Mouse (Mus musculus) cerebellum, postnatal 25 days (tissue): ENCODE measurements around the gene Glo1.
A peak's percentile ranks its signal among the peaks of the same experiment; 100 is the strongest.
"Not testable (repeated sequence)": the region's sequence is repeated elsewhere in the genome, so short reads cannot be mapped to it uniquely, and the experiment has no call there.

Experiments
- DNase-seq, 2 experiments: peaks; one replicate each; pipeline ENCODE4 v3.0.0; 2021; ENCODE audit warnings: mixed read lengths in 2 of 2

The Glo1 gene

DNA sequence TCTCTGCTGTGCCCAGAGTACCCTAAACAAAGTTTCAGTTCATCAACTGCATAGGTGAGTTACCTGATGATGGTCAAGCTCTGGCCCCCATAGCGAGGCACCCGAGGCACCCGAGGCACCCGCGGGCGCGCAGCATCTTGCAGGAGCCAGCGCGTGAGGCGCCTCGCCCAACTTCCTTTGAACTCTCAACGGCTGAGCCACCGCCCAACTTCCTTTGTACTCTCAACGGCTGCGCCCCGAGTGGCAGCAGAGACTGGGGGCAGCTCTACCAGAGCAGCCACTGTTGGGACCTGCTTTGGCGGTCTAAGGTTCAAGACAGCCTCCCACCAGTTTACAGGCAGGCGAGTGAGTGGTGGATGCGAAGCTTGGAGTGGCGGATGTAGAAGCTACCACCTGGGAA is at the start of gene Glo1:
Glo1 (minus strand) TSS at position 153 of the 400 bp plus-strand sequence.
- not testable (repeated sequence) for DNase-seq

- no peak for DNase-seq
These were observed 48.5 kb upstream of the Glo1 start for GRCm38 (mm10) chr17:30675021-30675740.

DNA sequence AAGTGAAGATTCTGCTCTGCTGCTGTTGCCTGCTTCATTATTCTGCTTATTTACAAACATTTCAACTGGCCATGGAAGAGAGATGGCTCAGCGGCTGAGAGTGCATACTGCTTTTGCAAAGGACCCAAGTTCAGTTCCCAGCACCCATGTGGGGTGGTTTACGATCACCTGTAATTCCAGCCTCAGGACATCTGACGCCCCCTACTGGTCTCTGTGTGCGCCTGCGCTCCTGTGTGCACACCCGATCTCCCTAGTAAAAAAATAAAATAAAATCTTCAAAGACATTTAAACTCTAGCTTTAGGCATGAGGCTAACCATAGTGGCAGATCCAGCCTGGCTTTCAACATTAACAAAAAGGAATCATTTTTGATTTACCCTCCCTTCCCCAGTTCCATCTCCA is 46.4 kb upstream of the Glo1 start:
- no peak for DNase-seq

DNA sequence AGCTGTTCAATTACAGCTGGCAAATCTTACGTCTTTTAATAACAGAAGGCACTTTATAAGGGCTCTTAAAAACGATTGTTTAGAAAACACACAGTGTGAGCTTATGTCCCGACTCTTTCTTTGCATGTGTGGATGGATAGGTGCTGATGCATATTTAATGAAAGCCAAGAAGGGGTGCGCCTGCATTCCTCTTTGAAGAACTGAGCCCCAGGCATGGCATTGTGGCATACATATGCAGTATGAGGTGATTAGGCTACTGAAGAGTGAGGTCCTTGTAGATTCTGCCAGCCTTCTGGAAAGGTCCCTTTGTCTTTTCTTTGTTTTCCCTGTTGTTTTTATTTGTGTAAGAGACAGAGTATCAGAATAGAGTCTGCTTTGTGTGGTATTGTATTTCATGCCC is 45.9 kb upstream of the Glo1 start:
- no peak for DNase-seq

DNA sequence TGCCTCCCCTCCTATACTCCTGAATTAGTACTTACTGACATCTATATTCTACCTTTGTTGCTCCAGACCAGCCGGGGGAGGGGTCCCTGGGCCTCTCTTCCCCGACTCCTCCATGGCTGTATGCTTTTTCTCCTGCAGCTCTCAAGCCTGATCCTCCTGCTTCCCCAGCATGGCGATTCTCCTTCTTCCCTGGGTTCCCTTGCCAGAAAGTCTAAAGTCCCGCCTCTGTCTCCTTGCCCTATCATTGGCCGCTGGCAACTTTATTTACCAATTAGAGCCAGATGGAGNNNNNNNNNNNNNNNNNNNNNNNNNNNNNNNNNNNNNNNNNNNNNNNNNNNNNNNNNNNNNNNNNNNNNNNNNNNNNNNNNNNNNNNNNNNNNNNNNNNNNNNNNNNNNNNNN is 38.2 kb upstream of the Glo1 start:
- DNase-seq = no peak

DNA sequence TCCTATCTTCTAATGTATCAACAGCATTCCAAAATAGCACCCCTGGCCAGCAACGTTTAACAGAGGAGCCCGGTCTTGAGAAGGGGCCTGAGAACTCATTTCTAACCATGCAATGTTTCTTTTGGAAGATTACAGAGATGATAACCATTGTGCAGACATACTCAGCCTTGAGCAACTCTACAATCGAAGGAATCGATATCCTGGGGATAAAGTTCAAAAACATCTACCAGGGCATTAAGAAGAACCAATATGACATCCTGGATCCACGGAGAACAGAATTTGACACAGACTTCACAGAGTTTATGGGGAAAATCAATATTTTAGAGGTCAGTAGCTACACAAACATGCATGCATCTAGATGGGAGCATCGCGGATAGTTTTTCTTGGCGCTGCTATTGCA is 36.5 kb upstream of the Glo1 start:
- DNase-seq = no peak

DNA sequence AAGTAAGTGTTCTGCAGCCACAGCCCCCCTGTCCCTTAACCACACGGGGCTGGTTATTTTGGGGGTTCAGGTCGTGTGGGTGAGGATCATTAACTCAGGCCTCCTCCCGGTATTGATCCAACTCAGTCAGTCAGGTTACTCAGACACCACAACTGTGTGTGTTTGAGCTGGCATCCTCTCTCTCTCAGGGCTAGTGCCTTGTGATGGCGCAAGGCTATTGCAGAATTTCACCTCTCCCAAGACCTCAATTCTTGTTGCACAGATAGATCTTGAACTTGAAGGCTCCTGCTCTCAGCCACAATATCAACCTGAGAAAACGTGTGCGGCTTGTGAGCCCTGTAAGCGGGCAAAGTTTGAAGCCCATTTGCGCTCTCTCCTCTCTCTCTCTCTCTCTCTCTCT is 35.5 kb upstream of the Glo1 start:
- DNase-seq = no peak

DNA sequence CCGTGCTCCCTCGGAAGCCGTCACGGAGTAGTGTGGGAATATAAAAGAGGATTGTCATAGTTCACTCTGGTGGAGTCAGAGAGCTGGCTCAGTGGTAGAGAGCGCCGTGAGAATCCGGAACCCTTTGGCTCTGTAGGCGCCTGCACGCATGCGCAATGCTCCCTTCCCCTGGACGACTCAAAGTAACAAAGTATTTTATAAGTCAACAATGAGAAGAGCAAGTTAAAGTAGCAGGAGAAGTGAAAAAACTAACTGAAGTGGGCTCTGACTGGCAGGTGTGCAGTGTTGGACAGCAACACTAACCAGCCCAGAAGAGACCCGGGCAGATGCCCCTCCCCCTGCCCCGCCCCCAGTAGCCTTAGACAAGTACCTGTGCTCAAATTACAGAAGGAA is 31.5 kb upstream of the Glo1 start:
- peak; percentile 37 to 64 for DNase-seq

DNA sequence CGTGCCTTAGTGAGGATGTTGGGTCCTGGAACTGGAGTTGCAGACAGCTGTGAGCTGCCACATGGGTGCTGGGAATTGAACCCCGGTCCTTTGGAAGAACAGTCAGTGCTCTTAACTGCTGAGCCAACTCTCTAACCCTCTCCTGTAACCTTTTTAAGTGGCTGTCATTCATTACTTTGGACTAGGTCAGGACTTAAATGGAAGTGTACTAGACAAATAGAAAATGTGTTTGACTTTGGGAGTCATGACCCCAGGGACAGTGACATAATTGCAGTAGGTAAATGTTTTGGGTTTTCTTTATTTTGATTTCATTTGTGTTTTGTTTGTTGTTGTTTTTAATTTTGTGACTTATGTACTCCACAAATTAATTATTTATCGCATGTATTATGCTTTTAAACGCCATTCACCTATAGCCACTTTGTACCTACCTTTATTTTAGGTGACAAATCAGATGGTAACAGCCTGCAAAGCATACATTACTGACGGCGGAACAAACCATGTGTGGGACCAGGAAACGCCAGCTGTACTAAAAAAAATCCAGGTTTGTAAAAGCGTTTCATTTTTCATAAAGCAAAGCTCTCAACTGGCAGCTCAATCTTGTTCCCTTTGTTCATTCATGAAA is 31.0 kb upstream of the Glo1 start:
- no peak for DNase-seq

DNA sequence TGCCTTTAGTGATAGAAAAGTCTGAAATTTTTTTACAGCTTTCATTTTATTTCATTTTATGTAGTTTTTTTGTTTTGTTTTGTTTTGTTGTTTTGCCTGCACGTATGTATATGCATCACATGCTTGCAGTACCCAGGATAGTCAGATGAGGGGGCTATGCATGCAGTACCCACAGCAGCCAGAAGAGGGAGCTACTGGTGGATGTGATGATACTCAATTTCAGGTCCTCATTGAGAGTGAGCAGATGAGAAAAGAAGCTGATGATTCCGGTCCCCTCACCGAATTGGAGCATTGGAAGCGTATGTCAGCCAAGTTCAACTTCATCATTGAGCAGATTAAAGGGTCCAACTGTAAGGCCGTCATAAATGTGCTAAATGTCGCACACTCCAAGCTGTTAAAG is 26.3 kb upstream of the Glo1 start:
- peak in 1 of 2 experiments; percentile 27 for DNase-seq

DNA sequence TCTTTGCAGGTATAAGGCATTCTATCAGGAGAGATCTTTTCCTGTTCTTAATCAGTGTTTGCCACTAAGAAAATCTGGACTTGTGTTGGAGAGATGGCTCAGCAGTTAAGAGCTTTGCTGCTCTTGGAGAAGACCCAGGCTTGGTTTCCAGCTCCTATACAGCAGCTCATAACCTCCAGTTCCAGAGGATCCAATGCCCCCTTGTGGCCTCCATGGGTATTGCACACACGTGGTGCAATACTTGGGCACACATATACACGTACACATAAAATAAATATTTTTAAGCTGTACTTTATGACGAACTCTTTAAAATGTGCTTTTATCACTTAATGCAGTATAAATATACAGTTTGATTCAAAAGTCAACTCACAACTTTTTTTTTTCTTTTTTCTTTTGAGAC is 22.1 kb upstream of the Glo1 start:
- no peak for DNase-seq

- DNase-seq = no peak
These were observed 14.2 kb upstream of the Glo1 start for GRCm38 (mm10) chr17:30640896-30641295.

DNA sequence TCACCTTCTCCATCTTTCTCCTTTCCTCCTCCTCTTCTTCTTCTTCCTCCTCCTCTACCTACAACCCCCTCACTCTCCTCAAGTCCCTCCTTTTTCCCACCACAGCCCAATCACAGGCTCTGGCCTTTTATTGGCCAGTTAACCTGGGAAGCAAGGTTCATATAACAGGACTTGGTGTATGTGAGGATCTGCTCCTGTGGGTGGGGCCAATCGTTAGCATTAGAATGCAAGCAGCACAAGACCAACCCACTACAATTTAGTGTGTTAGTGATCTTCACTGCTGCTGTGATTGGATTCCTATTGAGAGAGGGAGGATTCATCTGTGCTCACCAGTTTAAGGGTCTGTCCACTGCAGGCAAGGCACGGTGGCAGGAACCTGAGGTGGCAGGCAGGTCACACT is 12.3 kb upstream of the Glo1 start:
- no peak for DNase-seq

- DNase-seq = no peak
These were observed 11.0 kb upstream of the Glo1 start for GRCm38 (mm10) chr17:30637714-30638113.

- DNase-seq = peak in 1 of 2 experiments; percentile 22
These were observed 8.7 kb upstream of the Glo1 start for GRCm38 (mm10) chr17:30635367-30635766.

DNA sequence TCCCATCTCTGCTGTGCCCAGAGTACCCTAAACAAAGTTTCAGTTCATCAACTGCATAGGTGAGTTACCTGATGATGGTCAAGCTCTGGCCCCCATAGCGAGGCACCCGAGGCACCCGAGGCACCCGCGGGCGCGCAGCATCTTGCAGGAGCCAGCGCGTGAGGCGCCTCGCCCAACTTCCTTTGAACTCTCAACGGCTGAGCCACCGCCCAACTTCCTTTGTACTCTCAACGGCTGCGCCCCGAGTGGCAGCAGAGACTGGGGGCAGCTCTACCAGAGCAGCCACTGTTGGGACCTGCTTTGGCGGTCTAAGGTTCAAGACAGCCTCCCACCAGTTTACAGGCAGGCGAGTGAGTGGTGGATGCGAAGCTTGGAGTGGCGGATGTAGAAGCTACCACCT is 2.5 kb downstream of the Glo1 start, which contains the start of gene Dnah8:
Dnah8 (plus strand) TSS at position 223 of the 400 bp plus-strand sequence.
- not testable (repeated sequence) for DNase-seq

DNA sequence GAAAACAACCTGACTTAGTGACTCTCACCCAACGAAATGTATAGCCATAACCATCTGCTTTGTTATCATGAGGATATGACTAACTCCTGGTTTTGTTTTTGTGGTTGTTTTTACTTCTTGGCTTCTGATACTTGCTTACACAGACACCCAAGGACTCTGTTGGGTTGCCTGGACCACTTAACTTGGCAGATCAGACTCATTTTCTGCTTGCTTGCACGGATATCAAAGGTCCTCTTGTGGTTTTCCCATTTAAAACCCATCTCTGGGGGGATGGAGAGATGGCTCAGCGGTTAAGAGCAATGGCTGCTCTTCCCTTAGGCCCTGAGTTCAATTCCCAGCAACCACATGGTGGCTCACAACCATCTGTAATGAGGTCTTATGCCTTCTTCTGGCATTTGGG is 3.5 kb downstream of the Glo1 start:
- DNase-seq = no peak

GRCm38 (mm10) chr17:30621450-30621849 is 5.2 kb downstream of the Glo1 start:
- no peak for DNase-seq

GRCm38 (mm10) chr17:30620548-30620947 is 6.1 kb downstream of the Glo1 start:
- DNase-seq = no peak

DNA sequence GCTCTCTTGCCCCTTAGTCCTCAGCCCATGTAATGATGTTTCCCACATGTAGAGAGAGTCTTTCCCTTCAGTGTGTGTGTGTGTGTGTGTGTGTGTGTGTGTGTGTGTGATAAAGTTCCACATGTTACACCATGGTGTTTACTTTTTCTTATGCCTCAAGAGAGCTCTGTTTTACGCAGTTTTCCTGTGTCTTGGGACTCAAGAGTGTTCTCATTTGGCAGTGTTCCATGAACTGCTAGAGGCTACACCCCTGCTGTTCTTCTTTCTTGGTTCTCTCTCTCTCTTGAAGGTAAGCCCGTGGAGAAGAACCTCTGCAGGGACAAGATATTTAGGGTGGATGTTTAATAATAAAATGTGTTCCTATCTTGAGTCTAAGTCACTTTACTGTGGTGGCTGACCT is 7.5 kb downstream of the Glo1 start:
- no peak for DNase-seq

- DNase-seq = no peak
These were observed 8.4 kb downstream of the Glo1 start for GRCm38 (mm10) chr17:30618136-30618891.

- DNase-seq = no peak
These were observed 10.5 kb downstream of the Glo1 start for GRCm38 (mm10) chr17:30616203-30616602.

DNA sequence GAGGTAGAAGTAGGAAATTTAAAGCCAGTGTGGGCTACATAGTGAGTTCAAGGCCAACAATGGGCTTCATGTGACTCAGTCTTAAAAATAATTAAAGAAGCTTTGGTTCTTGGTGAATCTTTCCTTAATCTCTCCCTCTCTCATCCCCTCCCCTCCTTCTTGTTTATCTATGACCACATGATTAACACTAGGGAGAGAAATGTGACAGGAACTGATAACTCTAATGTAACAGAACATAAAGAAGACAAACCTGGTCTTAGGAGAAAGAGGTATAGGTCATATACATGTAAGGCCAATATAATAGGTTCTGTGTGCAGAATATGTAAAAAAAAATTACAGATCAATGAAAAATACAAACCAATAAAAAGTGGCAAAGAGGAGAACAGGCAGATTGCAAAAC is 13.3 kb downstream of the Glo1 start:
- DNase-seq = no peak
